ENCODE assay signal across 7 mouse cellular contexts in genomic region chr5:73881941-73882340, GRCm38 (mm10).
DNase-seq lines count a peak whose midpoint lies in the region; ATAC-seq lines count a peak whose summit lies in the region.

No protein-coding gene starts in this region.

- no peak for ATAC-seq in megakaryocyte, adult 5-6 weeks (ENCODE audit: poor library complexity, severe bottlenecking)
- ATAC-seq in erythroid progenitor cell, adult 5-6 weeks (replicated peaks; ENCODE audit: low FRiP score, poor library complexity, severe bottlenecking): no peak

- DNase-seq in 416B (ENCODE audit: low read depth): peak; percentile 30
- peak; percentile 79 for DNase-seq in adrenal gland, postnatal 14 days
- peak; percentile 68 for DNase-seq in gastrocnemius, adult 18-20 months (ENCODE audit: low spot score)
- peak; percentile 71 for DNase-seq in kidney, adult 9 months
- DNase-seq in mesoderm, embryonic 11.5 days (ENCODE audit: low read depth, low spot score): peak; percentile 64
